Mouse (Mus musculus): ENCODE measurements at regions not wholly inside any gene's neighbourhood (a gene's known extent, or its start where the extent isn't known, plus 50 kb on each side); places are given as distances from the start of the nearest gene placed in this dataset.

DNA sequence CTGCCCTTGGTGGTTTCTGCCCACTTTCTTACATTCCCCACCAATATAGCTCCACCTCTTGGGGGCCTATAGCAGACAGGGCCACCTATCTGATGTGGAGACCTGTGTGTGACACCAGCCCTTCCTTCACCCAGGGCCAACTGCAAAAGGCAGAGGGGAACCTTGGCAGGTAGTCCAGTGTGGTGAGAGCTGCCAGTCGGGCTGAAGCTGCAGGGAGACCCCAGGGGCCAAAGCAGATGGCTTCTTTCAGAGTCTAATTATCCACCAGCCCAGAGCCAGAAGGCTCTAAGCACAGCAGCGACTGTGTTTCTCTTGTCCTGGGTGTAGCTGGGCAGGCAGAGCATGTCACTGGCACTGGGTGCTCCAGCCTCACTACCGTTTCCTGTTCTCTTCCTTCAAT, 104.5 kb downstream of the Chst1 start:
- TF ChIP-seq CTCF (IDR thresholded peaks at IDR 0.05; ENCODE audit: control insufficient read depth, insufficient read depth, insufficient read length) (no peak), FOSL1 (IDR thresholded peaks at IDR 0.05; ENCODE audit: insufficient read depth, low read length, poor library complexity, severe bottlenecking) (no peak), MAX (IDR thresholded peaks at IDR 0.05) (no peak), USF1 (IDR thresholded peaks at IDR 0.05; ENCODE audit: low read depth) (no peak), MYOD1 (IDR thresholded peaks at IDR 0.05; ENCODE audit: control insufficient read depth, insufficient read length, low read depth) (no peak)

Measured in C2C12 (cell line).